Mouse (Mus musculus) urinary bladder, postnatal 4 days (tissue): Measurements from ENCODE around the gene Tprkb.
"Not testable (repeated sequence)": the region's sequence is repeated elsewhere in the genome, so short reads cannot be mapped to it uniquely, and the experiment has no call there.

Experiments
- DNase-seq, 2 experiments: peaks; one replicate each; pipeline ENCODE4 v3.0.0; 2021 to 2022; ENCODE audit warnings: low spot score in 2 of 2

Tprkb gene

DNA sequence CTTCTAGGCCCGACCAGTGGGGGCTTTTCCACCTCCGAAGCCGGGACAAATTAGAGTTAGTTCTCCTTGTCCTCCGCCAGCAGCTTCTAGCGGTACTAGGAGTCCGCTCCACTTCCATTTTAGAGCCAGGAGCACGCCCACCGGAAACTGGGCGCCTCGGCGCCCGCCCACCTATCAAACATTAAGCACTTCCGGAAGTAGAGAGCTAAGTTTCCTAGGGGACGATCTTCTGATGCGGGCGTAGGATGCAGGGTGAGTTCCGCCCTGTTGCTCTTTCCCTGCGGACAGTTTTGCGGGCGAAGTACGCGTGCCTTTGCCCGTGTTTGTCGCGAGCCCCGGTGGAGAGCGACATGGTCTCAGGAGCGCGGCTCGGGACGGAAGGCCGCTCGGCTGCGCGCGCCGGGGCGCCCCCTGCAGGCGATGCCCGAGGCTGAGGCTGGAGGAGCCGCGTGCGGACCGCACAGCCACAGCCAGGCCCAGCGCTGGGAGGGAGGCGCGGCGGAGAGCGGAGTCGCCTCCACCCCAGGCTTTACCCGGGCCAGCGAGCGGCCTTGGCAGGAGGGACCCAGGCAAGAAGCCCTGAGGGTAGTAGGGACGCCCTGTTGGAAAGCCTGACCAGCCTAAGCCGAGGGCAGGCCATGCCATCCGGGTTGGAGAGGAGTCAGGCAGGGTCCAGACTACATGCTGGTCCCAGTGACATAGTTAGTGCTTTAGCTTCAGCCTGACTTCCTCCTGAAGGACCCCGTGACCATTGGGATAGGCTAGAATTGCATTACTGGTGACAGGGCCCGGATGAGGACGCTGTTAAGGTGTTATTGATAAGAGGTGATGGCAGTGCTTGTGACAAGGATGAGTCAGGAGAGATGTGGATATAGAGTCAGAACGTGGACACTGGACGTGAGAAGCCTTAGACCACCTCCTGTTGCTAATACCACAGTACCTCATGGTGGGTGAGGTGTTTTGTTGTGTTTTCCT, 4.2 kb downstream of the Tprkb start, which contains the start of gene Nat8f1:
Gene Nat8f1, minus strand, starts transcription at position 149 of the 975 bp plus-strand sequence.
- DNase-seq: peak; percentile 83 to 86

GRCm38 (mm10) chr6:85916596-85916995, 4.9 kb downstream of the Tprkb start:
- no peak for DNase-seq

DNA sequence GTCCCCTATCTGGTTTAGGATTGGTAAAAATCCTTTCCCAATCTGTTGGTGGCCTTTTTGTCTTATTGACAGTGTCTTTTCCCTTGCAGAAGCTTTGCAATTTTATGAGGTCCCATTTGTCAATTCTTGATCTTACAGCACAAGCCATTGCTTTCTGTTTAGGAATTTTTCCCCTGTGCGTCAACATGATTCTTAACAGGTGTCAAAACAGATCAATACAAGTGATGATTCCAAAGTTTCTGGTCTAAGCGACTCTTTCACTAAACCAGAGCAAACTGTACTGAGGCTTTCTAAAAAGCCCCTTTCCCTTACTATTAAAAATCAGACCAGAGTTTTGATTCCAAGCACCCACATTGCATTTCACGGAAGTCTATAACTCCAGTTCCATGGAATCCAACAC, 6.7 kb downstream of the Tprkb start:
- DNase-seq: not testable (repeated sequence)

GRCm38 (mm10) chr6:85919401-85919800, 7.7 kb downstream of the Tprkb start:
- DNase-seq: no peak

GRCm38 (mm10) chr6:85923643-85924042, 12.0 kb downstream of the Tprkb start:
- no peak for DNase-seq

- DNase-seq: no peak
Measured at GRCm38 (mm10) chr6:85926709-85927108, 15.0 kb downstream of the Tprkb start.

DNA sequence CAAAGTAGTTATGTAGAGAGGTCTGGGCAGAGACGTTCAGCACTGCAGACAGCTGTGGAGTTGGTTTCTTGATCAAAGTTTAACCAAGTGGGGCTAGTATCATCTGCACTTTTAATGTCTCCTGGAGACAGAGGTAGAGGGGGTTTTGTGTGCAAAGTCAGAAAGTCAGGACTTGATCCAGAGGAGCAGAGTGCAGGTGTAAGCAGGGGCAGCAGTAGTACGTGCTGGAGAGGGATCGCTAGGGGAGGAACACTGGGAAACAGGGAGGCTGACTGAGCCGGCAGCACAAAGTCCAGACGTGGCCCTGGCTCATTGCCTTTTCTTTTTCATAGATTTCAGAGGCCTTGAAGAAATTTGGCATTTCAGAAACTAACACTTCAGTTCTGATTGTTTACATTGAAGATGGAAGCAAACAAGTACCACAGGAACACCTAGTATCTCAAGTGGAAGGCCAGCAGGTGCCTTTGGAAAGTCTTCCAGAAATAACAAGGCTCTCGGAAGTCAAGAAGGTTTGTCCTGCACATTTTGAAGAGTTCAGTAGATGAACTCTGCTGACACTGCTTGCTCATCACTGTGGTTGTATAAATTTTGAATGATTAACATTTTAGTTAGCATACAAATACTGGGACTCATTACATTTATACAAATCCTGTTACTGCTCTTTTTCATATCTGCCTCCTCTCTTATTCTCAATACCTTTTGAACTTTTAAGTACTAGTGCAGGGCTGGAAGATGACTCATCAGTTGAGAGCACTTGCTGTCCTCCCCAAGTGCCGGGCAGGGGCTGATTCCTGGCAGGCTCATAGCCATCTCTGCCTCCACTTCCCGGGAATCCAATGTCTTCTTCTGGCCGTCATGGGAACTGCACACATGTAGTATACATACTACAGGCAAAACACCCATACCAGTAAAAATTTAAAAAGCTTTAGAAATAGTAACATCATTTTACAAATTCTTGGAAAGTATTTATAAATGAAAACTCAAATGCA, 16.1 kb downstream of the Tprkb start:
- no peak for DNase-seq

DNA sequence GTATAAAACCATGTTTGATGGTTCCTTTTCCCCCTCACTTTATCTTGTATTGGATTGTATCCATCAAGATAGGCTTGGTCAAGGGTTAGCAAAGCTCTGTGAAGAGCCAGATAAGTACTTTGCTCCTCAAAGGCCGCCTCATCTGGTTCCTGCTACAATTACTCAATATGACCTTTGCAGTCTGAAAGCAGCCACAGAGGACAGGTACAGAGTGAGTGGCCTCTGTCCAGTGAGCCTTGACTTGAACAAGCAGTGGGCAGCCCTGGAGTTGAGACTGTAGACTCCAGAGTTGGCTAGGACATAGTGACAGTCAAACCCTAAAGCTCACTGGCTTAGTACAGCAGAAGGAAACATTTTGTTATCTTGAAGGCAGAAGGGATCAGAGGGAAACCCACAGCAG, 17.6 kb downstream of the Tprkb start:
- DNase-seq: no peak

GRCm38 (mm10) chr6:85934047-85934446, 22.4 kb downstream of the Tprkb start:
- DNase-seq: peak in 1 of 2 experiments; percentile 47

GRCm38 (mm10) chr6:85935646-85936045, 24.0 kb downstream of the Tprkb start:
- no peak for DNase-seq

GRCm38 (mm10) chr6:85936508-85937465, 25.1 kb downstream of the Tprkb start:
- peak; percentile 80 to 86 for DNase-seq

DNA sequence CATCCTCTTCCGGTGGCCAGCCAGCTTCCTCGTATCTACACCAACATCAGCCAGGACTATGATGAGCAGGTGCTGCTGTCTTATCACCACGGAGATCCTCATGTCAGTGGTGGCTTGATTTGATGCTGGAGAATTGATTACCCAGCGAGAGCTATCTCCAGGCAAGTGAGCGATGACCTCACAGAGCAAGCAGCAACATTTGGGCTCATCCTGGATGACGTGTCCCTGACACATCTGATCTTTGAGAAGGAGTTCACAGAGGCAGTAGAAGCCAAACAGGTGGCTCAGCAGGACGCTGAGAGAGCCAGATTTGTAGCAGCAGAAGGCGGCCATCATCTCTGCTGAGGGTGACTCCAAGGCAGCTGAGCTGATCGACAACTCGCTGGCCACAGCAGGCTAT, 27.0 kb downstream of the Tprkb start:
- no peak for DNase-seq

DNA sequence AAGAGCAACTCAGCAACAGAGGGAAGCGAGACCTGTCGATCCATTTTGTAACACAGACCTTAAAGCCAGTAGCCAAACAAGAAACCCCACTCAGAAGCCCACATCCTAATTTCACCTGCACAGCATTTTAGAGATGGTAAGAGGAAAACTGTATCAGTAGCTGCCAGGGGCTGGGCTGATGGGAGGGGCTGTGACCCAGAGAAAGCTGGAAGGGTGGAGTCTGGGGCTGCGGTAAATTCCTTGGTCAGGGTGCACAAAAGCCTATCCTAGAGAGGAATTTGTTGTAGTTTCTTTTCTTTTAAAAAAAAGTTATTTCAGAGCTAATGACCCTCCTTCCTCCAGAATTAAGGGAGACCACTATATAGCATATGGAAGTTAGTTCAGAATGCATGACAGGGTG, 30.8 kb downstream of the Tprkb start:
- DNase-seq: no peak

GRCm38 (mm10) chr6:85948549-85948948, 36.9 kb downstream of the Tprkb start:
- no peak for DNase-seq

- no peak for DNase-seq
Measured at GRCm38 (mm10) chr6:85957581-85957980, 45.9 kb downstream of the Tprkb start.

DNA sequence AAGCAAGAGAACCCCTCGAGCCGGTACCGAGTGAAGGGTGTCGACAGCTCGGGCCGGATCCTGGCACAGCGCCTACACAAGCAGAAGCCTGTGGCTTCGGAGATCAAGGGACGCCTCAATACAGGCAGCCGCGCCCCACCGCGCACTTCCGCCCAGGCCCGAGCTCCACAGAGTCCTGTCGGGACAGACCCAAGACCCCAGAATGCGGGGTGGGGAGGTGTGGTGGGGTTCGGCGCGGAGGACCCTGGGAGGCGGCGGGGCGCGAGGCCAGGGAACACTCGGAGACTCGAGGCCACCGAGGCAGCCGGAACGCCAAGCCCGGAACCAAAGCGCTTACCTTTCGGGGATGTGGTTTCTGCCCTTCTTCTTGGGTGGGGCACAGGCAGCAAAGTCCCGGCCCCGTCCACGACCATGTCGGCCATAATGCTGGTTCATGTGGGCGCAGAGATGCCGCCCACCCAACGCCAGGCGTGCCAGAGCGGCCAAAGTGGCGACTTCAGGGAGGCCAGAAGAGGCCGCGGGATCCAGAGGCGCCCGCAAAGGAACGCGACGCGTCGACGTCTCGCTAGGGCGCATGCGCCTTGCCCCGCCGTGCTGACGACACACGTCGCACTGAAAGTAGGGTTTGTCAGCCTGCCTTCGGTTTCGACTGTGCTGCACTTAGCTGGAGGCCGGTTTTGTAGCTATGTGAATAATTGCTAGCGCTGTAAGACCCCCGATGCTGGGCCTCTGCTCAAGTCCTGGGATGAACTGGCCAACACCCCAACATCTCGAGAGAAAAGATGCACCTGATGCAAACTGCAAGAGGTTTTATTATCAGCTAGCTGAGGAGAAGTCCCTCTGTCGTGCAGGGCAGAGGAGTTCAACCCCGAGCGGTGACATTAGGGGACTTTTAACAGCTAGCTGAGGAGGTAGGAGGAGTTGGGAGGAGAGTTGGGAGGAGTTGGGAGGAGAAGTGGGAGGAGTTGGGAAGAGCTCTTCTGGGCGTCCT, 49.7 kb downstream of the Tprkb start, which contains the start of gene Dusp11:
Gene Dusp11, minus strand, starts transcription at position 567 of the 991 bp plus-strand sequence.
- peak; percentile 89 to 90 for DNase-seq

DNA sequence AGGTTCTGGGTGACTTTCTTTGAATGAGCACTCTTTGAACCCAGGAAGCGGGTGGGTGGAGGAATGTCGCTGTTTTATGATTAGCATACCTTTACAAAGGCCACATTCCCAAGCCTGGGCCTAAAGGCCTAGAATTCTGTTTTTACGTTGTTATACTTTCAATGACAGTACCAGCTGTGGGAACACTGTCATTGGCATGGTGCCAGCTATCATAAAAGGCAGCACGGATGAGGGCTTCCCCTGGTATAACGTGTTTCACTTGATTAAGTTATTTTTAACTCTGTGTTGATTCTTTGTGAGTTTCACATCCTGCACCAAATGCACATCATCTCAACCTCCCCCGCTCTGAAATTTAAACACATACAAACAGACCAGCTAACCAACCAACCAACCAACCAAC, 54.4 kb downstream of the Tprkb start:
- not testable (repeated sequence) for DNase-seq

DNA sequence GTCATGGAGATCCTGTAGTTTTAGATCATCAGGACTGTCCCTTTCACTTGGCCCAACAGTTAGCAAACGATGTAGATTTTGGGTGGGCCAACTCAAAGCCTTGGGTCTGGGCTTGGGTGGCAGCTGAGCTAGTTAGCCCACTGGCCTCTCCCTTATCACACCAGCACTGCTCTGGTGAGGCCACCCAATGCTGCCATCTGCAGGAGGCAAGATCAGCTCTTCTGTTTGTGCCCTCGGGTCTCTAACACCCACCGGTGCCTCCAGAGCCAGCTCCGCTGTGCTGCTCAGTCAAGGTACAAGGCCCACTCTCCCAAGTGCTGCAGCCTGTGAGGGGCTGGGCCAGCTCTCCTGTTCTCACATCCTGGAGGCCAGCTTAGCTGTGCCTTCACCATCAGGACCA, 55.0 kb downstream of the Tprkb start:
- DNase-seq: no peak

- no peak for DNase-seq
Measured at GRCm38 (mm10) chr6:85969889-85970288, 58.2 kb downstream of the Tprkb start.

DNA sequence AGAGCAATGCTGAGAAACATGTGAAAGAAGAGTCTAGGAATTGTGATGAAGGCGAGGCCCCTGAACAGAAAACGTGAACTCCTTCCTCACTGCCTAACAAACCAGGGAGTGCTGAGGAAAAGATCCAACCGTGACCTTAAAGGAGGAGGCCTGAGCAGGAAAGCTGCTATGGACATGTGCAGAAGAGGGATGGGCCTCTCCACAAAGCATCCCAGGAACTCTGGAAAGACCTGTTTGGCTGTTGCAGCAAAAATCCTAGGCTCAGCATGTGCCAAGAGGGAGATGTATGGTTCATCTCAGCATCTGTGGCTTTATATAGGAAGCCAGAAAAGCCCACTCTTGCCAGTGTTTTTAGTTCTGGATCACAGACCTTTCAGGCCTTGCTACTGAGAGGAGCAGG, 61.0 kb downstream of the Tprkb start:
- DNase-seq: no peak
